Mouse (Mus musculus): Measurements from ENCODE around the gene Tspan5. TPM values are rescaled to one million over a fixed set of nuclear protein-coding genes. Genes with fewer than 3 reads are reported as not detected.
A peak's percentile ranks its signal among the peaks of the same experiment; 100 is the strongest.

The Tspan5 gene
- 12.7 and 23.4 TPM in 2 replicates for total RNA-seq (2012; rRNA removed)

DNA sequence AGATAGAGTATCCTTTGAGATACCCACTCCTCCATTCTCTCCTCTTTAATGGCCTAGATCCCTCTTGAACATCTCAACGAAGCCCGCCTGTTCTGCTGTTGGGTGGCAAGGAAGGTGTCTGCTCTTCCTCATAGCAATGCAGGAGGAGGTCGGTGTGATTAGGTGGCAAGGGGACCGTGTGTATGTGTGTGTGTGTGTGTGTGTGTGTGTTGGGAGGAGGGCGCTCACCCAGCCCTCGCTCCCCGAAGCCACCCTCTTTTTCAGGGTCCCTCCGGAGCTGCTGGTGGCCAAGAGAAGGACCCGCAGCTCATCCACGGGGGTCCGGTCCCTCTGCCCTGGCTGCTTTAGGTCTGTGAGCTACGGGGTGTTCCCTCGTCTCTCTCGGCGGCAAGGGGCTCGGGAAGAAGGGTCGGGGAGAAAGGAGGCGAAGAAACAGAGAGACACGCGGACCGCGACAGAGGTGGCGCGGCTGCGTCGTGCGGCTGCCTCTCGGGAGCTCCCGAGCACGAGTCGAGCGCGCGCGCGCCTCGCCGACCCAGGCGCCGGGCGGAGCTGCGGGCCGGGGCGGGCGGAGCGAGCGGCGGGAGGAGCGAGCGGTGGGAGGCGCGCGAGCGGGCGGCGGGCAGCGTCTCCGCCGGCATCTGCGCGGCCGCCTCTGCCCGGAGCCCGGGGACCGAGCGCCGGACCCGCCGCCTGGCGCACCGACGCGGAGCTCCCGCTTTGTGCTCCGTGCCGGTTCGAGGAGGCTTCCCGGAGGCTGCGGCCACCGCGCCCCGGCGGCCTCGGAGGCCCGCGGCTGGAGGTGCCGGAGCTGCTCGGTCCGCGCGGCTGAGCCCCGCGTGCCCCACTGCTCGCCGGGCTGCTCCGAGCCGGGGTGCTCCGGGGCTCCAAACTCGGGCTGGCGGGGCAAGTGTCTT is at the start of gene Tspan5:
TSS of gene Tspan5 (plus strand) at position 547 of the 917 bp plus-strand sequence.
- H3K36me3 ChIP-seq (ENCODE audit: control insufficient read depth, insufficient read depth, low read length, poor library complexity, severe bottlenecking), result no peaks in the 10 kb centered on the region
- DNase-seq (ENCODE audit: low read depth, low spot score), result peak; percentile 42
- in situ Hi-C loops (cut with MboI; ENCODE audit: low sequenced_read_pairs in 2 of 2, unreplicated experiment in 2 of 2), result no loop called here
- peak within 1 kb of the TSS; percentile 86 for H3K9ac ChIP-seq (ENCODE audit: insufficient read depth, low read depth, low read length, poor library complexity, severe bottlenecking)
- no peaks in the 10 kb centered on the region for H3K9me3 ChIP-seq (ENCODE audit: control insufficient read depth, insufficient read depth, low read depth, low read length)
- peaks cover 0 to 4% of the 10 kb centered on the region in 2 experiments; a peak in 3 of 4 replicates for H3K4me1 ChIP-seq (ENCODE audit: control insufficient read depth in 2 of 2, insufficient read depth in 2 of 2, low read length in 2 of 2, poor library complexity in 1 of 2)
- no peak within 1 kb of the TSS for H3K27ac ChIP-seq (ENCODE audit: insufficient read depth, low read depth, low read length, poor library complexity, severe bottlenecking)
- TF ChIP-seq HCFC1 (IDR thresholded peaks at IDR 0.05; ENCODE audit: borderline replicate concordance, insufficient read depth, low read length) (no peak), CHD2 (IDR thresholded peaks at IDR 0.05; ENCODE audit: low read depth, low read length) (no peak), ZC3H11A (IDR thresholded peaks at IDR 0.05; ENCODE audit: borderline replicate concordance, low read depth, low read length) (no peak), ZNF384 (IDR thresholded peaks at IDR 0.05; ENCODE audit: low read depth, low read length) (no peak), MAFK (IDR thresholded peaks at IDR 0.05; ENCODE audit: insufficient read depth, low read depth, low read length) (no peak)
- H3K4me3 ChIP-seq (ENCODE audit: insufficient read depth in 1 of 2, low read depth in 1 of 2, low read length in 2 of 2, poor library complexity in 1 of 2, severe bottlenecking in 1 of 2), result peak within 1 kb of the TSS; percentile 83 to 92

DNA sequence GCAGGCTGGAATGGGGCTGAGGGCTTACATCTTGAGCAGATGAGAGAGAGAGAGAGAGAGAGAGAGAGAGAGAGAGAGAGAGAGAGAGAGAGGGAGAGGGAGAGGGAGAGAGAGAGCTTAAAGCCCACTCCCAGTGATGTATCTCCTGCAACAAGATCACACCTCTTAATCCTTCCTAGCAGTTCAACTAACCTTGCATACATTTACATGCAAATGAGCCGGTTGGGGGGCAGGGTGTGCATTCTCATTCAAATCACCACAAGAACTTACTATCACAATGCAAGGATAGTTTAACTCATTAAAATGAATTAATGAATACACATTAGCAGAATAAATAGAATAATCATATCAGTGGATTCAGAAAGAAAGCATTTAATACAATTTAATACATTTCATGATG is 49.7 kb upstream of the Tspan5 start:
- no peak for DNase-seq (ENCODE audit: low read depth, low spot score)
- in situ Hi-C loops (cut with MboI; ENCODE audit: low sequenced_read_pairs in 2 of 2, unreplicated experiment in 2 of 2), result no loop called here
- no peak overlapping the region for H3K4me3 ChIP-seq (ENCODE audit: insufficient read depth in 1 of 2, low read depth in 1 of 2, low read length in 2 of 2, poor library complexity in 1 of 2, severe bottlenecking in 1 of 2)
- H3K4me1 ChIP-seq (ENCODE audit: control insufficient read depth in 2 of 2, insufficient read depth in 2 of 2, low read length in 2 of 2, poor library complexity in 1 of 2), result peaks cover 0 to 6% of the 10 kb centered on the region in 2 experiments; a peak in 1 of 4 replicates
- H3K9me3 ChIP-seq (ENCODE audit: control insufficient read depth, insufficient read depth, low read depth, low read length), result no peaks in the 10 kb centered on the region
- no peak overlapping the region for H3K9ac ChIP-seq (ENCODE audit: insufficient read depth, low read depth, low read length, poor library complexity, severe bottlenecking)
- no peak for TF ChIP-seq CHD2 (IDR thresholded peaks at IDR 0.05; ENCODE audit: low read depth, low read length)
- H3K36me3 ChIP-seq (ENCODE audit: control insufficient read depth, insufficient read depth, low read length, poor library complexity, severe bottlenecking), result no peaks in the 10 kb centered on the region
- H3K27ac ChIP-seq (ENCODE audit: insufficient read depth, low read depth, low read length, poor library complexity, severe bottlenecking), result no peak overlapping the region

DNA sequence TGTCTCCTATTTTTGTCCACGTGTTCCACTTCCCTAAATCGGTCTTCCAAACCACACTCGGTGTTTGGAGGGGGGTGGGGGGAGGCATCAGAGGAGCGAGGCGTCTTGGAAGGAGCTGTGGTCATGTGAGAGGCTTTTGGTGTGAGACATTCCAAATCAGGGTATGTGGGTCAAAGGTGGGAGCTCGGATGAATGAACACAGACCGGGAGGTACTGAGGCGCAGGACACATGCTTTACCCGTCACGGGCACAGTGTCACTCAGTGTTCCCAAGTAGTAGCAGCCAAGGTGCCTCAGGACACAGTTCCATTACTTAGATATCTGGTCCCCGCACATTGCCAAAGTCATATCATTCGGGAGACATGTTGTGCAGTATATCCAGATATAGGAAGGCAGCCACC is 38.6 kb upstream of the Tspan5 start:
- Histone ChIP-seq H3K4me1 (ENCODE audit: control insufficient read depth in 2 of 2, insufficient read depth in 2 of 2, low read length in 2 of 2, poor library complexity in 1 of 2) (peaks cover 0 to 7% of the 10 kb centered on the region in 2 experiments; a peak in 2 of 4 replicates), H3K36me3 (ENCODE audit: control insufficient read depth, insufficient read depth, low read length, poor library complexity, severe bottlenecking) (no peaks in the 10 kb centered on the region), H3K9ac (ENCODE audit: insufficient read depth, low read depth, low read length, poor library complexity, severe bottlenecking) (no peak overlapping the region), H3K4me3 (ENCODE audit: insufficient read depth in 1 of 2, low read depth in 1 of 2, low read length in 2 of 2, poor library complexity in 1 of 2, severe bottlenecking in 1 of 2) (no peak overlapping the region), H3K9me3 (ENCODE audit: control insufficient read depth, insufficient read depth, low read depth, low read length) (no peaks in the 10 kb centered on the region), H3K27ac (ENCODE audit: insufficient read depth, low read depth, low read length, poor library complexity, severe bottlenecking) (no peak overlapping the region)
- in situ Hi-C loops (cut with MboI; ENCODE audit: low sequenced_read_pairs in 2 of 2, unreplicated experiment in 2 of 2), result no loop called here
- no peak for TF ChIP-seq MAFK (IDR thresholded peaks at IDR 0.05; ENCODE audit: insufficient read depth, low read depth, low read length)
- no peak for TF ChIP-seq ZC3H11A (IDR thresholded peaks at IDR 0.05; ENCODE audit: borderline replicate concordance, low read depth, low read length)
- no peak for TF ChIP-seq CHD2 (IDR thresholded peaks at IDR 0.05; ENCODE audit: low read depth, low read length)
- TF ChIP-seq ZNF384 (IDR thresholded peaks at IDR 0.05; ENCODE audit: low read depth, low read length), result no peak
- no peak for TF ChIP-seq HCFC1 (IDR thresholded peaks at IDR 0.05; ENCODE audit: borderline replicate concordance, insufficient read depth, low read length)
- DNase-seq (ENCODE audit: low read depth, low spot score), result no peak

DNA sequence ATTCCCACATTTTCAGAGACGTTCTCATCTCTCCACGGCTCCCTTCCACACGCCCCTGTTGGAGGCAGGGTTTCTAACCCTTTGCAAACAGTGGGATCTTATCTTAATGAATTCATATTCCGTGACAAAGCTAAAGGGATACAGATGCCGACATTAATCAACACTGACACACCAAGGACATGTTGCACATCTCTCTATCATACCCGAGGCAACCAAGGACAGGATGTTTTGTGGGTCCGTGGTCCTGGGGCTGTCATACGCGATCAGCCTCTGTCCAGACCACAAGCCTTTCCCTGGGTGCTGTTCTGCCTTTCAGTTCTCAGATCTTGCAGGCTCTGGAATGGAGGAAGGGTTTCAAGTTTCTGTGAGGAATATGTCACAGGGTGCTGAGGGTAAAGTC is 37.5 kb upstream of the Tspan5 start:
- in situ Hi-C loops (cut with MboI; ENCODE audit: low sequenced_read_pairs in 2 of 2, unreplicated experiment in 2 of 2), result no loop called here
- DNase-seq (ENCODE audit: low read depth, low spot score), result no peak
- peaks cover 0 to 7% of the 10 kb centered on the region in 2 experiments; a peak in 2 of 4 replicates for H3K4me1 ChIP-seq (ENCODE audit: control insufficient read depth in 2 of 2, insufficient read depth in 2 of 2, low read length in 2 of 2, poor library complexity in 1 of 2)
- no peaks in the 10 kb centered on the region for H3K36me3 ChIP-seq (ENCODE audit: control insufficient read depth, insufficient read depth, low read length, poor library complexity, severe bottlenecking)
- no peak overlapping the region for H3K27ac ChIP-seq (ENCODE audit: insufficient read depth, low read depth, low read length, poor library complexity, severe bottlenecking)
- no peak overlapping the region for H3K9ac ChIP-seq (ENCODE audit: insufficient read depth, low read depth, low read length, poor library complexity, severe bottlenecking)
- H3K9me3 ChIP-seq (ENCODE audit: control insufficient read depth, insufficient read depth, low read depth, low read length), result no peaks in the 10 kb centered on the region
- TF ChIP-seq HCFC1 (IDR thresholded peaks at IDR 0.05; ENCODE audit: borderline replicate concordance, insufficient read depth, low read length) (no peak), CHD2 (IDR thresholded peaks at IDR 0.05; ENCODE audit: low read depth, low read length) (no peak), ZC3H11A (IDR thresholded peaks at IDR 0.05; ENCODE audit: borderline replicate concordance, low read depth, low read length) (no peak), ZNF384 (IDR thresholded peaks at IDR 0.05; ENCODE audit: low read depth, low read length) (no peak), MAFK (IDR thresholded peaks at IDR 0.05; ENCODE audit: insufficient read depth, low read depth, low read length) (no peak)
- H3K4me3 ChIP-seq (ENCODE audit: insufficient read depth in 1 of 2, low read depth in 1 of 2, low read length in 2 of 2, poor library complexity in 1 of 2, severe bottlenecking in 1 of 2), result no peak overlapping the region
